Mouse (Mus musculus): ENCODE measurements around the gene Glod4. TPM values are rescaled to one million over a fixed set of nuclear protein-coding genes. Genes with fewer than 3 reads are reported as not detected.

Glod4 gene
- polyA plus RNA-seq, 1 experiment: 11.9 TPM

DNA sequence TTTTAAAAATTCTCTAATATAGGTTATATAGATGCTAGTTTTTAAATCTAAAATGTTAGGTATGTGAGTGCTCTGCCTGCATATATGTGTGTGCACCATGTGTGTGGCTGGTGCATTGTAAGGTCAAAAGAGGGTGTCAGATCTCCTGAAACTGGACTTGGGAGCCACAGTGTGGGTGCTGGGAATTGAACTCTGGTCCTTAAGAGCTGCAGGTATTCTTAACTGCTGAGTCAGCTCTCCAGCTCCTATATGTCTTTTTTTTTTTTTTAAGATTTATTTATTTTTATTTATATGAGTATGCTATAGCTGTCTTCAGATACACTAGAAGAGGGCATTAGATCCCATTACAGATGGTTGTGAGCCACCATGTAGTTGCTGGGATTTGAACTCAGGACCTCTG is 2.9 kb upstream of the Glod4 start:
- no peak overlapping the region for H3K4me3 ChIP-seq (replicated peaks; ENCODE audit: extremely low read depth, low read depth, low read length)
- H3K4me1 ChIP-seq (ENCODE audit: control insufficient read depth, insufficient read depth, low read length): peaks cover 7% of the 10 kb centered on the region
- DNase-seq: no peak
- TF ChIP-seq CTCF (IDR thresholded peaks at IDR 0.05; ENCODE audit: insufficient read depth, low read length) (no peak), POLR2A (IDR thresholded peaks at IDR 0.05; ENCODE audit: borderline replicate concordance, extremely low read depth, low read depth, low read length) (no peak)

DNA sequence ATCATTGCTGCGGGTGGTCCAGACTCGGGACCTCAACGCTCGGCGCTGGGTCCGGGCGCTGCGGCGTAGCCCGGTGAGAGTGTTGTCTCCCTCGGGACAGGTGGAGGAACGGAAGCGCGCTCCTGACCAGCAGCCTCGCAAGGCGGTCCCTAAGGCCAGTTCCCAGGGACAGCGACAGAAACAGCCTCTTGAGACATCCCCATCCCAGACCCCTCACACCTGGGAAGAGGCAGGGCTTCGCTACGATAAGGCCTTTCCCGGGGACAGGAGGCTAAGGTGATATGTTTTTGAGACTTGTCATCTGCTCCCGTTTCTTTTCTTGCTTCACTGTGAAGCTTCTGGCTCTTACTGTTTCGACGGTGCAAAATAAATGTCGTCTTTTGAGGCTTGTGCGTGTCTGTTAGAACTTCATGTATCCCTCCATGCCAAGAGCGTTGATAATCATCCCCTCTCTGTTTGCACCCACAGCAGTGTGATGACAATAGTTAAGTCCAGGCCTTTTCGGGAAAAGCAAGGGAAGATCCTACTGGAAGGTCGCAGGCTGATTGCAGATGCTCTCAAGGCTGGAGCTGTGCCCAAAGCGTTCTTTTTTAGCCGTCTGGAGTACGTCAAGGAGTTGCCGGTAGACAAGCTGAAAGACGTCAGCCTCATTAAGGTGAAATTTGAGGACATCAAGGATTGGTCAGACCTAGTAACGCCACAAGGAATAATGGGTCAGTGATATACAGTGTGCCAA is 454 bp upstream of the Glod4 start:
- Histone ChIP-seq H3K4me1 (ENCODE audit: control insufficient read depth, insufficient read depth, low read length) (peaks cover 7% of the 10 kb centered on the region), H3K4me3 (replicated peaks; ENCODE audit: extremely low read depth, low read depth, low read length) (peak overlapping the region; percentile 85)
- 2% methylated on average over 34 of the region's 34 CpGs for WGBS
- no peak for DNase-seq
- TF ChIP-seq POLR2A (IDR thresholded peaks at IDR 0.05; ENCODE audit: borderline replicate concordance, extremely low read depth, low read depth, low read length) (no peak), CTCF (IDR thresholded peaks at IDR 0.05; ENCODE audit: insufficient read depth, low read length) (no peak)

DNA sequence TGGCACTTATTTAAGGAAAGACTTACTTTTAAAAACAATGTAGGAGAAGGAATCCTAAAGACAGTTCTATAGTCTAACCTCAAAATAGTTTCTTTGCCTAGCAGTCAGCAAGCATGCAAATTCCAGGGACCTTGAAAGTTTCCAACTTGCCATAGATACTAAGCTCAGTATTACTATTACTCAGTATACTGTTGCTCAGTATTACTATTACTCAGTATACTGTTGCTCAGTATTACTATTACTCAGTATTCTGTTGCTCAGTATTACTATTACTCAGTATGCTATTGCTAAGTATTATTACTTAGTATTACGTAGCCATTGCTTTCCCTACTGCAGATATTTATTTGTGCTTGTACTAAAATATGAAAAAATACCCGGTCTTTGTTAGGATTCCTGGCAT is 3.8 kb downstream of the Glod4 start:
- WGBS: 91% methylated on average over 2 of the region's 2 CpGs
- H3K4me1 ChIP-seq (ENCODE audit: control insufficient read depth, insufficient read depth, low read length): peaks cover 7% of the 10 kb centered on the region
- H3K4me3 ChIP-seq (replicated peaks; ENCODE audit: extremely low read depth, low read depth, low read length): no peak overlapping the region
- TF ChIP-seq POLR2A (IDR thresholded peaks at IDR 0.05; ENCODE audit: borderline replicate concordance, extremely low read depth, low read depth, low read length) (no peak), CTCF (IDR thresholded peaks at IDR 0.05; ENCODE audit: insufficient read depth, low read length) (no peak)
- no peak for DNase-seq

DNA sequence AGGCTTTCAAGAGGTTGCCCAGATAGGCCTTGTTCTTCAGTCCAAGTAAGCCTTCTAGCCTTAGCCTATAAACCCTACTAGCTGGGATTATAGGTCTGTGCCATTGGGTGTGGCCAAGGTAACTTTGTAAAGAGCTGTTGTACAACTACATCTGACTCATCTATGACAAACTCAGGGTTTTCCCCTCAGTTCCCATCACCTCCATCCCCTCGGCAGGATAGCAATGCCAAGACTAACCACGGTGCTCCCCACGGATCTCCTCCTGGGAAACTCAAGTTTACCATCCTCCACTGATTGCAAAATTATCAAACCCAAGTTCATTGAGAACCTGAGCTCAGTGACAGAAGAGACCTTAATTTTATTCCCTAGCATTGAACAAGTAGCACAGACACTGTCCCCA is 7.4 kb downstream of the Glod4 start:
- TF ChIP-seq POLR2A (IDR thresholded peaks at IDR 0.05; ENCODE audit: borderline replicate concordance, extremely low read depth, low read depth, low read length) (no peak), CTCF (IDR thresholded peaks at IDR 0.05; ENCODE audit: insufficient read depth, low read length) (no peak)
- DNase-seq: no peak
- 86% methylated on average over 3 of the region's 3 CpGs for WGBS
- no peak overlapping the region for H3K4me3 ChIP-seq (replicated peaks; ENCODE audit: extremely low read depth, low read depth, low read length)
- H3K4me1 ChIP-seq (ENCODE audit: control insufficient read depth, insufficient read depth, low read length): no peaks in the 10 kb centered on the region

DNA sequence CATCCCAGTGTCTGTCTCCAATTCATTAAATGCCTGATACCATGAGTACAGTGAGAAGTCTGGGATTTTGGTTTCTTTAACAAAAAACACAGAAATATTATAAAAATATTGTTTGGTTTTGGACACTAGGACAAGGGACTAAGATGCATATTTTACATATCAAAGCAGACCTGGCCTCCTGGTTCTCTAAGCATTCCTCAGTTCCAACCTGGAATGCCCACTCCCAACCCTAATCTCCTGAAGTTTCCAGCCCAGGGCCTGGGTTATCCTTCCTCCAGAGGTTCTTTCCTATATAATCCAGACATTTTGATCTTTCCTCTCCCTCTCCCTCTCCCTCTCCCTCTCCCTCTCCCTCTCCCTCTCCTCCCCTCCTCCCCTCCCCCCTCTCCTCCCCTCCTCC is 18.5 kb downstream of the Glod4 start:
- Histone ChIP-seq H3K4me1 (ENCODE audit: control insufficient read depth, insufficient read depth, low read length) (peaks cover 3% of the 10 kb centered on the region), H3K4me3 (replicated peaks; ENCODE audit: extremely low read depth, low read depth, low read length) (no peak overlapping the region)
- DNase-seq: no peak
- TF ChIP-seq CTCF (IDR thresholded peaks at IDR 0.05; ENCODE audit: insufficient read depth, low read length) (no peak), POLR2A (IDR thresholded peaks at IDR 0.05; ENCODE audit: borderline replicate concordance, extremely low read depth, low read depth, low read length) (no peak)

DNA sequence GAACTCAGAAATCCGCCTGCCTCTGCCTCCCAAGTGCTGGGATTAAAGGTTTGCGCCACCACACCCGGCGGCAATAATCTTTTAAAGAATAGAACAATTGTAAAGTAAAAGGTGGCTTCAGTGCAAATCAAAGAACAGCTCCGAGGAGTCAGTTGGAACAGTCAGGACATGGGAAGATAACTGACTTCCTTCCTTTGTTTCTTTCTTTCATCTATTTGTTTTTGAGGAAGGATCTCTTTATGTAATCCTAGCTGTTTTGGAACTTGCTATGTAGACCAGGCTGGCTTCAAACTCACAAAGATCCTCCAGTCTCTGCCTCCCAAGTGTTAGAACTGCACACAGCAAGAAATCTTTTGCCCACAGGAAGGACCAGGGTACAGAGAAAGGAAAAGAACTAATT is 18.9 kb downstream of the Glod4 start:
- Histone ChIP-seq H3K4me3 (replicated peaks; ENCODE audit: extremely low read depth, low read depth, low read length) (no peak overlapping the region), H3K4me1 (ENCODE audit: control insufficient read depth, insufficient read depth, low read length) (peaks cover 3% of the 10 kb centered on the region)
- DNase-seq: no peak
- 76% methylated on average over 5 of the region's 5 CpGs for WGBS
- no peak for TF ChIP-seq CTCF (IDR thresholded peaks at IDR 0.05; ENCODE audit: insufficient read depth, low read length)
- TF ChIP-seq POLR2A (IDR thresholded peaks at IDR 0.05; ENCODE audit: borderline replicate concordance, extremely low read depth, low read depth, low read length): no peak

GRCm38 (mm10) chr11:76217390-76217800 is 26.1 kb downstream of the Glod4 start, which contains the start of the genes Dbil5 and Gemin4:
Gene Dbil5, plus strand, starts transcription at chr11:76217608.
Gene Gemin4, minus strand, starts transcription at chr11:76217664.
- peak; percentile 95 for DNase-seq
- Histone ChIP-seq H3K4me3 (replicated peaks; ENCODE audit: extremely low read depth, low read depth, low read length) (peak within 1 kb of the TSS; percentile 81), H3K4me1 (ENCODE audit: control insufficient read depth, insufficient read depth, low read length) (no peaks in the 10 kb centered on the region; the same call in 1 of the 2 replicates)
- TF ChIP-seq POLR2A (IDR thresholded peaks at IDR 0.05; ENCODE audit: borderline replicate concordance, extremely low read depth, low read depth, low read length) (peak; percentile 83; the same call in 1 of the 2 replicates), CTCF (IDR thresholded peaks at IDR 0.05; ENCODE audit: insufficient read depth, low read length) (peak; percentile 95)
- WGBS: under 1% methylated on average over 35 of the region's 35 CpGs

GRCm38 (mm10) chr11:76216681-76217389 is 26.7 kb downstream of the Glod4 start:
- no peak for TF ChIP-seq CTCF (IDR thresholded peaks at IDR 0.05; ENCODE audit: insufficient read depth, low read length)
- no peak for TF ChIP-seq POLR2A (IDR thresholded peaks at IDR 0.05; ENCODE audit: borderline replicate concordance, extremely low read depth, low read depth, low read length)
- Histone ChIP-seq H3K4me1 (ENCODE audit: control insufficient read depth, insufficient read depth, low read length) (no peaks in the 10 kb centered on the region; the same call in 1 of the 2 replicates), H3K4me3 (replicated peaks; ENCODE audit: extremely low read depth, low read depth, low read length) (peak overlapping the region; percentile 81)
- 1% methylated on average over 33 of the region's 33 CpGs for WGBS
- peak; percentile 66 for DNase-seq

- 92% methylated on average over 5 of the region's 5 CpGs for WGBS
- Histone ChIP-seq H3K4me1 (ENCODE audit: control insufficient read depth, insufficient read depth, low read length) (no peaks in the 10 kb centered on the region; the same call in 1 of the 2 replicates), H3K4me3 (replicated peaks; ENCODE audit: extremely low read depth, low read depth, low read length) (no peak overlapping the region)
- no peak for DNase-seq
- no peak for TF ChIP-seq CTCF (IDR thresholded peaks at IDR 0.05; ENCODE audit: insufficient read depth, low read length)
Measured at GRCm38 (mm10) chr11:76216049-76216540, 27.4 kb downstream of the Glod4 start.

Data from lung, adult 2 months (tissue).